Mouse (Mus musculus) mouse trophoblast stem cell (cell line): ENCODE data around the gene Prps1l3.
"Not testable (repeated sequence)": the region's sequence is repeated elsewhere in the genome, so short reads cannot be mapped to it uniquely, and the experiment has no call there.

Source experiments
- in situ Hi-C, 2 experiments: fragments of 300-500 bp; cut with MseI, MboI; formaldehyde crosslinking; loops; 2 replicates in 1 of 2; 3 replicates in 1 of 2; pipeline ENCODE4 v1.15.1; 2025

The Prps1l3 gene

GRCm38 (mm10) chr12:57230192-57230706, at the start of gene Prps1l3, which contains the start of gene Mipol1:
Gene Prps1l3 (plus strand): TSS chr12:57230412.
Gene Mipol1 (plus strand): TSS chr12:57230427.
- in situ Hi-C loops: no loop called here

DNA sequence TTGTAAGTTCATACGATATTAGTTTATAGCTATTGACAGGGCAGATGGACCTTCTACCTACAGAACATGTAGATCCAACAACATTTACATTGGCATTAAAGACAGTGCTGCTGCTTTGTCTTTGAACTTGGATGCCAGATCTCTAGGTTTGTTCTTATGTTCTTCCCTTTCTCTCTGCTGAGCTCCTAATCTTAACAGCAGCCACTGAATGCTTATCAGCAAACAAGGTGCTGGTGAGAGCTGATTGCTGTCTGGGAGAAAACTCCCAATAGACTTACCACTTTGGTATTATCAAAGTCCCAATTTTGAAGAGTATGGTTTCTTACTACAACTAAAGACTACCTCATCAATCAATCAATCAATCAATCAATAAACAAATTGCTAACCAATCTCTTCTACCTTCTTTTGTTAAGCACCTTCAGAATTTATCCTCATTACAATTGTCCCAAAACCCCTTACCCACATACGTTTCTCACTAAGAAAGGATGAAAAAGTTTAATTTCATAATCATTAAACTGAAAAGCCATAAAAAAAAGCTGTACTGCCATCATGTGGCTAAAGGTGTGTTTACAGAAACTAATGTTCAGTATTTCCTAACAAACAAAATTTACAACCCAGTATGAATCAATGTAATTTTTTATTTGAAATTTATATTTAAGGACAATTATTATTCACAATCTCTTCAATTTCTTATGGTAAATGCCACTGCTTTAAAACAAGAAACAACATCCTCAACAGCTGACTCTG, 45.6 kb upstream of the Prps1l3 start:
- in situ Hi-C loops: loop anchor here (5.0 to 10.0 kb wide), 3 partner anchors 200 to 502 kb away; no protein-coding TSS in a partner anchor

- in situ Hi-C loops: loop anchor here (10.0 kb wide), 2 partner anchors 201 to 501 kb away; no protein-coding TSS in a partner anchor
These were observed 44.7 kb upstream of the Prps1l3 start for GRCm38 (mm10) chr12:57185475-57185874.

DNA sequence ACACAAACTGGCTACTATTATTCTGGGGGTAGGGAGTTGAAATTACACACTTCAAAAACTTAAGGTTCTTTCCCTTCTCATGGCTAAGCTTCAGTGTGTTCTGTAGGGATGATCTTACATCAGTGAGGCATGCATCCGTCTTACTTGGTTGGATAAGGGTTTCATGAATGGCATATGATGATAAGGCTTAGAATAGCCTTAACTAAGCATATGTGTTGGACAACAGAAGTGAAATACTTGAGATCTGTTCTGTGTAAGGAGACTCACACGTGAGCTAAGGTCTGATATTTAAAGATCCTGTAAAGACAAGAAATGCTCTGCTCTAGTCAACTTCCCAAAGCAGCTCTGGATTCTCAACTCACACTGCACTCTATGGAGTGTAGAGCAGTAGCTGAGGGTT, 44.1 kb upstream of the Prps1l3 start:
- in situ Hi-C loops: loop anchor here (10.0 kb wide), 2 partner anchors 201 to 501 kb away; no protein-coding TSS in a partner anchor

DNA sequence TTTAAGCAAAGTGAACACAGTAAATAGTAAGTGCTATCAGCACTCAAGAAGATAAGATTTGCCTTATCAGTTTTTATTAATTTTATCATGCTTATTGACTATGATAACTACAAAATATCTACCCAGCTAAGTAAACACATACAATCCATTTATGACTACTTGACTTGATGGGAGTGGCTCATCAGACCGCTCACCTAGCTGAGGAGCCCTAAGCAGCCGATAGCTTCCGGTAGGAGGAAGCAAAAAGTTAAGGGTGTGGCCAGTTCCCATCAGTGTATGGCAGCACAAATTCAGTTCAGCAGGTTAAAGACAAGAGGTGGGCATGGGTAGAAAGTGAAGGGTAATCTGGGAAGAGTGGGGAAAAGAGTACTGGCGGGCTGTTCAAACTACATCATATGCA, 43.2 kb upstream of the Prps1l3 start:
- in situ Hi-C loops: loop anchor here (10.0 kb wide), 2 partner anchors 202 to 502 kb away; no protein-coding TSS in a partner anchor

GRCm38 (mm10) chr12:57194609-57195008, 35.6 kb upstream of the Prps1l3 start:
- in situ Hi-C loops: no loop called here

- in situ Hi-C loops: no loop called here
These were observed 34.0 kb upstream of the Prps1l3 start for GRCm38 (mm10) chr12:57196286-57196607.

GRCm38 (mm10) chr12:57196608-57197362, 33.4 kb upstream of the Prps1l3 start:
- in situ Hi-C loops: no loop called here

DNA sequence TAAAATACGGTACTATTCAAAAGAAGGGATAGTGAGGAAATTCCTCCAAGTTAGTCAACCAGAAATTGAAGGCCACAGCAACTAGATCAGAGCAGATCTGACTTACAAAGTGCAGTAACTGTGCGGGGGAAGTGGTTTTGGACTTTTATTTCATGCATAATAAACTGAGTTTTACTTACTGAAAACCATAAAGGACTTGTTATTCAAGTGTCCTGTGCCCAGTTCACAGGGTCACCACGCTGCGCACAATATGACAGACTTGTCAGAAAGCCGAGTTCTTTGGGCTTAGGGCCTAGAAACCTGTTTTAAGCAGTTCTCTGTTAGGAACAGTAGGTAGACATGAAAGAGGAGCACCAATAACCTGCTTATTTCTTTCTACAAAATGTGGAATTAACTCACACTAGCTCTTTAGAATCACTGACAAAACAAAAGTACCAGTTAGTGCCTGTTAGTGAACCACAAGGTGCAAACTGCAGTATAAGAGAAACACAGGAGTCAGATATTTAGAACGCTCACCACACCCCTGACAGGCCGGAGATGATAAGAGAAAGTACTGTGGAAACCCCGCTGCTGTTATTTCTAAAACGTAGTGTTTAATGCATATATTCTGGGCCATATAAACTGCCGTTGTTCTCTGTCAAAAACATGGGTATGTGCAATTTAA, 32.7 kb upstream of the Prps1l3 start, which contains the start of gene Slc25a21:
Gene Slc25a21, minus strand, starts transcription at position 110 of the 664 bp plus-strand sequence.
- in situ Hi-C loops: no loop called here

- in situ Hi-C loops: no loop called here
These were observed 31.9 kb upstream of the Prps1l3 start for GRCm38 (mm10) chr12:57198269-57198668.

DNA sequence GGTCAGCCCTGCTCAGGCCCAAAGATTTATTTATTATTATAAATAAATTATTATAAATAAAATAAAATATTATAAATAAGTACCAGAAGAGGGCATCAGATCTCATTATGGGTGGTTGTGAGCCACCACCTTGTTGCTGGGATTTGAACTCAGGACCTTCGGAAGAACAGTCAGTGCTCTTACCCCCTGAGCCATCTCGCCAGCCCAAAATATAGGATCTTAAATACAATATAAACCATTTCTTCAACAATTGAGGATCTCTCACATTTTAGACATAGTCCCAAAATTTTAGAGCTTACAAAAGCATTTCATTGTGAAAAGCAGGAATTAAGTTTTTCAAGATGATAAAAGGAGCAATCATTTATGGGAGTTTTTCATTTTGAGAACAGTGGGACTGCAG, 30.8 kb upstream of the Prps1l3 start:
- in situ Hi-C loops: no loop called here

DNA sequence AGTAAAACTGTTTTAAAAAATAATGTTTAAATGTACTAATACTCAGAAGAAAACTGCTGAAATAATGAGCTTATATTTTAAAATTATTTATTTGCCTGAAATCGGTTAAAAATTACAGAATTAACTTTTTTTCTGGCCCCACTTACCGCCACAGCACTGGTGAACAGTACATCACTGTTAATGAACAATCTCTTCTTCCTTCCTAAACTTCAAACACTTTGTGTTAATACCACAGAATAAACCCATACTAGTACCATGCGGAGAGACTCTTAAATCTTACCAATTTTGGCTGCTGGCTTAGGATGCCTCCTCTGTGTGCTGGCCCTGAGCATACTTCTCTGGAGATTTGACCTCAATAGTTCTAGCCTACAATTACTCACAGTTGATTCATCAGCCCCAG, 28.3 kb upstream of the Prps1l3 start:
- in situ Hi-C loops: no loop called here

GRCm38 (mm10) chr12:57204276-57204851, 25.8 kb upstream of the Prps1l3 start:
- in situ Hi-C loops: no loop called here

- in situ Hi-C loops: no loop called here
These were observed 18.6 kb upstream of the Prps1l3 start for GRCm38 (mm10) chr12:57211353-57212311.

DNA sequence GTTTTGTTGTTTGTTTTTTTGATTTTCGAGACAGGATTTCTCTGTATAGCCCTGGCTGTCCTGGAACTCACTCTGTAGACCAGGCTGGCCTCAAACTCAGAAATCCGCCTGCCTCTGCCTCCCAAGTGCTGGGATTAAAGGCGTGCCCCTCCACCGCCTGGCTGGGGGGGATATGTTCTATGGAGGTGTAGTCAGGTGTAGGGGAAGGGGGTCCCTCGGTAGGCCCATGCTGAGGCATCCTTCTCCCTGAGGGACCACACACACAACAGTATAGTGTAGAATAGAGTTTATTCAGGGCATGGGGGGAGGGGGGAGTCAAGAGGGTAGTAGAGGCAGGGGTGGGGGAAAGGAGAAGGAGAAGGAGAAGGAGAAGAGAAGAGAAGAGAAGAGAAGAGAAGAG, 17.7 kb upstream of the Prps1l3 start:
- in situ Hi-C loops: not testable (repeated sequence)

- in situ Hi-C loops: no loop called here
These were observed 3.8 kb upstream of the Prps1l3 start for GRCm38 (mm10) chr12:57226411-57226810.

GRCm38 (mm10) chr12:57227776-57228175, 2.4 kb upstream of the Prps1l3 start:
- in situ Hi-C loops: no loop called here

DNA sequence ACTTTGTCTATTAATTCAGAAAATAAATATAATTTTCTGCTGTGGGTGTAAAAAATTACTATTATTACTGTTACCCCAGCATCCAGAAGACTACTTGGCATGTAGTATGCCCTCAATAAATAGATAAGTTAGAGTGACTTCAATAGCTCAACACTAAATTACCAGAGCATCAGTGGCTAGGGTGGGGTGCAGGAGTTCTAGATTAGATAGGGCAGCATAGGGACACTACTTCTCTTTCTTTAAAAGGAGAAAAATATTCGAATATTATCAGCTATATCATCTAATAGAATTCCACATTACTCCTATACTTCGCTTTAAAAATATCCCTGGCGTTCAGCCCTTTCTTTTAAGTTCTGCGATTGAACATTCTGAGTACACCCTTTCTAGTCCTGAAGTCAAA, 509 bp upstream of the Prps1l3 start:
- in situ Hi-C loops: no loop called here

GRCm38 (mm10) chr12:57231085-57231875, 1.1 kb downstream of the Prps1l3 start:
- in situ Hi-C loops: no loop called here

GRCm38 (mm10) chr12:57233386-57233785, 3.2 kb downstream of the Prps1l3 start:
- in situ Hi-C loops: no loop called here
